Mouse (Mus musculus) lung, embryonic 14.5 days (tissue): ENCODE data around the gene Pdgfb. TPM values are rescaled to one million over a fixed set of nuclear protein-coding genes. Genes with fewer than 3 reads are reported as not detected.

ENCODE experiments used
- ATAC-seq: fragments of 200-750 bp; cut with Nextera tagmentation; 2 replicates; pipeline ENCODE4 v1.8.0; 2017; ENCODE audit warnings: mild to moderate bottlenecking, moderate TSS enrichment, moderate library complexity; ENCODE audit not compliant: insufficient read depth
- DNase-seq: peaks from one replicate; pipeline ENCODE4 v3.0.0-alpha.2; 2015
- H3K27ac ChIP-seq: fragments of 300-500 bp; sonication (generic); 2 replicates; pipeline ENCODE4 v1.5.1; 2014; ENCODE audit warnings: low read depth, mild to moderate bottlenecking, moderate library complexity
- H3K27me3 ChIP-seq: fragments of 300-500 bp; sonication (generic); 2 replicates; pipeline ENCODE4 v1.6.1; 2014; ENCODE audit warnings: low read length, control low read depth; ENCODE audit not compliant: insufficient read depth
- H3K36me3 ChIP-seq: fragments of 300-500 bp; sonication (generic); 2 replicates; pipeline ENCODE4 v1.6.1; 2014; ENCODE audit warnings: control low read depth; ENCODE audit not compliant: insufficient read depth
- H3K4me1 ChIP-seq: fragments of 300-500 bp; sonication (generic); 2 replicates; pipeline ENCODE4 v1.6.1; 2014; ENCODE audit warnings: antibody characterized with exemption, control low read depth; ENCODE audit not compliant: insufficient read depth
- H3K4me2 ChIP-seq: fragments of 300-500 bp; sonication (generic); 2 replicates; pipeline ENCODE4 v1.6.1; 2014; ENCODE audit warnings: mild to moderate bottlenecking
- H3K4me3 ChIP-seq: fragments of 300-500 bp; sonication (generic); 2 replicates; pipeline ENCODE4 v1.5.1; 2014; ENCODE audit warnings: low read depth, low read length
- H3K9ac ChIP-seq: fragments of 300-500 bp; sonication (generic); 2 replicates; pipeline ENCODE4 v1.6.1; 2014
- H3K9me3 ChIP-seq: fragments of 300-500 bp; sonication (generic); 2 replicates; pipeline ENCODE4 v1.6.1; 2016; ENCODE audit warnings: low read depth, low read length, control low read depth
- CTCF ChIP-seq: IDR thresholded peaks from 2 replicates; pipeline ENCODE4 v1.5.1; 2016; ENCODE audit warnings: antibody characterized with exemption, low read depth
- WGBS: fragments of 180-500 bp; shearing (Covaris S2); extraction: QIAGEN DNeasy Blood & Tissue Kit; methylation state at CpG from one replicate; pipeline ENCODE4 v1.1.7; 2014; 5-methylcytosine and 5-hydroxymethylcytosine counted together
- polyA plus RNA-seq: library from polyadenylated mRNA; unstranded; fragments of >200 nt; fragmentation: Nextera tagmentation; extraction: Ambion mirVana; gene quantifications from 2 replicates; pipeline ENCODE4 v1.2.1, GENCODE M21; 2014

The Pdgfb gene
- polyA plus RNA-seq, 1 experiment from 2014 or later, result 13.0 TPM

GRCm38 (mm10) chr15:80024331-80025313 is 9.8 kb upstream of the Pdgfb start:
- Histone ChIP-seq H3K9me3 (no peaks in the 10 kb centered on the region), H3K4me3 (no peak overlapping the region), H3K4me1 (peaks cover 2% of the 10 kb centered on the region; the same call in 1 of the 2 replicates), H3K36me3 (no peaks in the 10 kb centered on the region), H3K4me2 (no peak overlapping the region), H3K9ac (no peak overlapping the region; the same call in 1 of the 2 replicates), H3K27me3 (no peaks in the 10 kb centered on the region), H3K27ac (peak overlapping the region; percentile 18; the same call in 1 of the 2 replicates)
- TF ChIP-seq CTCF, result no peak
- 34% methylated on average over 11 of the region's 11 CpGs for WGBS
- ATAC-seq, result peak; percentile 53; the same call in 1 of the 2 replicates
- no peak for DNase-seq

- H3K27ac ChIP-seq, result 0 out of 2 replicates have a peak overlapping the region, but pooled peaks have one; percentile 18
Measured at GRCm38 (mm10) chr15:80020516-80020915, 5.7 kb upstream of the Pdgfb start.

GRCm38 (mm10) chr15:80019625-80020024 is 4.8 kb upstream of the Pdgfb start:
- Histone ChIP-seq H3K36me3 (no peaks in the 10 kb centered on the region), H3K4me3 (no peak overlapping the region), H3K4me1 (peaks cover 4% of the 10 kb centered on the region; the same call in 1 of the 2 replicates), H3K4me2 (no peak overlapping the region), H3K27ac (no peak overlapping the region; the same call in 1 of the 2 replicates), H3K9me3 (no peaks in the 10 kb centered on the region), H3K9ac (no peak overlapping the region), H3K27me3 (peaks cover 16% of the 10 kb centered on the region)
- DNase-seq (no peak), ATAC-seq (no peak; the same call in 1 of the 2 replicates)
- WGBS, result 37% methylated on average over 4 of the region's 4 CpGs
- no peak for TF ChIP-seq CTCF

More at GRCm38 (mm10) chr15:80020516-80020915, 5.7 kb upstream of the Pdgfb start:
- Histone ChIP-seq H3K4me2 (no peak overlapping the region), H3K9me3 (no peaks in the 10 kb centered on the region), H3K27me3 (peaks cover 7% of the 10 kb centered on the region; the same call in 1 of the 2 replicates), H3K36me3 (no peaks in the 10 kb centered on the region), H3K4me1 (0 out of 2 replicates have a peak, but pooled peaks cover 2% of the 10 kb centered on the region), H3K9ac (no peak overlapping the region), H3K4me3 (no peak overlapping the region)
- DNase-seq, result no peak
- WGBS, result 40% methylated on average over 4 of the region's 4 CpGs
- ATAC-seq, result no peak
- no peak for TF ChIP-seq CTCF

- no peaks in the 10 kb centered on the region for H3K9me3 ChIP-seq
- H3K27ac ChIP-seq, result peak overlapping the region; percentile 7; the same call in 1 of the 2 replicates
- no peak overlapping the region for H3K4me2 ChIP-seq
- TF ChIP-seq CTCF, result no peak
- DNase-seq, result no peak
- H3K4me1 ChIP-seq, result peaks cover 4% of the 10 kb centered on the region; the same call in 1 of the 2 replicates
- H3K36me3 ChIP-seq, result no peaks in the 10 kb centered on the region
- H3K4me3 ChIP-seq, result no peak overlapping the region
- 68% methylated on average over 7 of the region's 7 CpGs for WGBS
- ATAC-seq, result no peak
- H3K27me3 ChIP-seq, result peaks cover 20% of the 10 kb centered on the region
- no peak overlapping the region for H3K9ac ChIP-seq
Measured at GRCm38 (mm10) chr15:80019220-80019619, 4.4 kb upstream of the Pdgfb start.

- H3K4me2 ChIP-seq, result no peak overlapping the region
- H3K9me3 ChIP-seq, result no peaks in the 10 kb centered on the region
- TF ChIP-seq CTCF, result 0 out of 2 replicates have a peak, but pooled peaks have one; percentile 6
- no peak overlapping the region for H3K27ac ChIP-seq
- DNase-seq, result no peak
- H3K4me1 ChIP-seq, result peaks cover 4% of the 10 kb centered on the region; the same call in 1 of the 2 replicates
- H3K36me3 ChIP-seq, result no peaks in the 10 kb centered on the region
- H3K27me3 ChIP-seq, result peaks cover 45% of the 10 kb centered on the region
- ATAC-seq, result no peak
- no peak overlapping the region for H3K9ac ChIP-seq
- 75% methylated on average over 9 of the region's 9 CpGs for WGBS
- no peak overlapping the region for H3K4me3 ChIP-seq
Measured at GRCm38 (mm10) chr15:80016563-80017301, 2.0 kb upstream of the Pdgfb start.

GRCm38 (mm10) chr15:80015211-80015952 is 605 bp upstream of the Pdgfb start:
- Histone ChIP-seq H3K4me1 (peaks cover 4% of the 10 kb centered on the region; the same call in 1 of the 2 replicates), H3K27ac (no peak overlapping the region), H3K9ac (no peak overlapping the region), H3K4me2 (peak overlapping the region; percentile 94; the same call in 1 of the 2 replicates), H3K9me3 (no peaks in the 10 kb centered on the region), H3K36me3 (no peaks in the 10 kb centered on the region), H3K4me3 (no peak overlapping the region), H3K27me3 (peaks cover 58% of the 10 kb centered on the region)
- no peak for TF ChIP-seq CTCF
- WGBS, result 60% methylated on average over 7 of the region's 7 CpGs
- no peak for ATAC-seq
- DNase-seq, result no peak
